Mouse (Mus musculus) stomach, embryonic 15.5 days (tissue): ENCODE measurements around the gene Ppp1r37. TPM values are rescaled to one million over a fixed set of nuclear protein-coding genes. Genes with fewer than 3 reads are reported as not detected.
"Not testable (repeated sequence)": the region's sequence is repeated elsewhere in the genome, so short reads cannot be mapped to it uniquely, and the experiment has no call there.

Experiments
- ATAC-seq: fragments of 200-750 bp; cut with Nextera tagmentation; 2 replicates; pipeline ENCODE4 v1.8.0; 2017; ENCODE audit warnings: low read depth, moderate number of reproducible peaks, moderate TSS enrichment; ENCODE audit not compliant: insufficient read depth, low FRiP score
- H3K27ac ChIP-seq: fragments of 300-500 bp; sonication (generic); 2 replicates; pipeline ENCODE4 v1.5.1; 2015; ENCODE audit warnings: mild to moderate bottlenecking, inconsistent platforms
- H3K27me3 ChIP-seq: fragments of 300-500 bp; sonication (generic); replicated peaks from 2 replicates; pipeline ENCODE4 v1.6.1; 2015; ENCODE audit warnings: inconsistent platforms
- H3K36me3 ChIP-seq: fragments of 300-500 bp; sonication (generic); 2 replicates; pipeline ENCODE4 v1.6.1; 2015; ENCODE audit warnings: inconsistent platforms
- H3K4me1 ChIP-seq: fragments of 300-500 bp; sonication (generic); 2 replicates; pipeline ENCODE4 v1.6.1; 2015; ENCODE audit warnings: inconsistent platforms
- H3K4me2 ChIP-seq: fragments of 300-500 bp; sonication (generic); 2 replicates; pipeline ENCODE4 v1.6.1; 2015; ENCODE audit warnings: mild to moderate bottlenecking, inconsistent platforms
- H3K4me3 ChIP-seq: fragments of 300-500 bp; sonication (generic); replicated peaks from 2 replicates; pipeline ENCODE4 v1.5.1; 2015; ENCODE audit warnings: inconsistent platforms
- H3K9ac ChIP-seq: fragments of 300-500 bp; sonication (generic); 2 replicates; pipeline ENCODE4 v1.6.1; 2015; ENCODE audit warnings: inconsistent platforms
- H3K9me3 ChIP-seq: fragments of 300-500 bp; sonication (generic); 2 replicates; pipeline ENCODE4 v1.6.1; 2016; ENCODE audit warnings: inconsistent platforms
- WGBS: fragments of 180-500 bp; shearing (Covaris S2); methylation state at CpG from one replicate; pipeline ENCODE4 v1.1.7; 2015; 5-methylcytosine and 5-hydroxymethylcytosine counted together
- polyA plus RNA-seq: library from polyadenylated mRNA; unstranded; fragments of >200 nt; fragmentation: Nextera tagmentation; extraction: Ambion mirVana; gene quantifications from 2 replicates; pipeline ENCODE4 v1.2.1, GENCODE M21; 2015

Gene Ppp1r37
- 25.3 and 28.2 TPM in 2 replicates for polyA plus RNA-seq

DNA sequence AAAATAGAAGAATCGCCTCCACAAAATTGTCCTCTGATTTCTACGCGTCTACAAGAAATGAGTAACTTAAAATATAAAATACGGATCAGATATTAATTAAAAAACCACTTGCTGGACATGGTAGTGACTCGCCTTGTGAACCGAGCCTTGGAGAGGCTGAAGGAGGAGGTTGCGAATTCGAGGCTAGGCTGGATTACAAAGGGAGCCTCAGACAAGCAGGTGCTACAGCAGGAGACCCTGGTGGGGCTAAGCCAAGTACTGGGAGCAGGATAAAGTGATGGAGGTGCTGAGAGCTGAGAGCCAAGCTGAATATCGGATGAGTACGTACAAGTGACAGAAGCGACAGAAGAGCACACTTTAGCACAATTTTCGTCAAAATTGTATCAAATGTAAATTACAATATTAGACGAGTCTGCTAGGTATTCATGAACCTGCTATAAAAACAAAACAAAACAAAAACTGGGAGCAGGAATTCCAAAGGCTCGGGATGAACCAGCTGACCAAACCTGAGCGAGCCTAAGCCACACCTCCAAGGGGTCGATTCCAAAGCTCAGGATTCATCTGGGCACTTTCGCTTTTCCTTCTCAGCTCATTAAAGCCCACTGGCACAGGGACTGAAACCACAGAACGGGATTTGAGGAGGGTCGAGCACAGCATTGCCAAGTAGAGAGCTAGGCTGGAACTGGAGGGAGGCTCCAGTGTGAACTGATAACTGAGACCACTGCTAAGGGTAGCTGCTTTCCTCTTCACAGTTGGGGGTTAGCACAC, at the start of gene Ppp1r37:
Gene Ppp1r37, minus strand, starts transcription at position 434 of the 768 bp plus-strand sequence.
- no peak for ATAC-seq
- Histone ChIP-seq H3K9me3 (no peaks in the 10 kb centered on the region), H3K4me3 (peak within 1 kb of the TSS; percentile 81), H3K27me3 (no peaks in the 10 kb centered on the region), H3K36me3 (peaks cover 19% of the 10 kb centered on the region), H3K4me1 (peaks cover 32% of the 10 kb centered on the region), H3K4me2 (peak within 1 kb of the TSS; percentile 82), H3K27ac (peak within 1 kb of the TSS; percentile 91), H3K9ac (peak within 1 kb of the TSS; percentile 89)
- WGBS, result 4% methylated on average over 19 of the region's 19 CpGs

DNA sequence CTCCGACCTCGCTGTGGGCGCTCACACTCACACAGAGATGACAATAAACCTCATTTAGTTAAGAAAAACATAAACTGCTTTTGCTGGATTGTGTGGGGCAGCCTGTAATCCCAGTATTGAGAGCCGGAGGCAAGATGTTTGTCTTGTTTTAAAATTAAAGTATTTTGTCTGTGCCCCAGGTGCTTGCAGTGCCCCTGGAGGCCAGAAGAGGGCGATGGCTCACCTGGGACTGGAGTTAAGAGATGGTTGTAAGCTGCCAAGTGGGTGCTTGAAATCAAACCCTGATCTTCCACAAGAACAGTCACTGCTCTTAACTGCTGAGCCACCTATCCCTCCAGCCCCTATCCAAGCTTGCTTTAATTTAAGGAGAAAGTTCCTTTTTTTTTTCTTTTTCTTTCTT, 48.1 kb upstream of the Ppp1r37 start:
- 81% methylated on average over 5 of the region's 5 CpGs for WGBS
- H3K27me3 ChIP-seq, result no peaks in the 10 kb centered on the region
- no peak overlapping the region for H3K27ac ChIP-seq
- ATAC-seq, result no peak
- no peaks in the 10 kb centered on the region for H3K9me3 ChIP-seq
- H3K4me3 ChIP-seq, result no peak overlapping the region
- no peak overlapping the region for H3K9ac ChIP-seq
- H3K4me1 ChIP-seq, result no peaks in the 10 kb centered on the region
- no peak overlapping the region for H3K4me2 ChIP-seq
- 0 out of 2 replicates have a peak, but pooled peaks cover 5% of the 10 kb centered on the region for H3K36me3 ChIP-seq

GRCm38 (mm10) chr7:19609641-19610332, 46.9 kb upstream of the Ppp1r37 start:
- Histone ChIP-seq H3K4me2 (no peak overlapping the region), H3K9ac (no peak overlapping the region), H3K4me3 (no peak overlapping the region), H3K4me1 (no peaks in the 10 kb centered on the region), H3K27me3 (no peaks in the 10 kb centered on the region), H3K27ac (no peak overlapping the region), H3K36me3 (0 out of 2 replicates have a peak, but pooled peaks cover 5% of the 10 kb centered on the region), H3K9me3 (no peaks in the 10 kb centered on the region)
- WGBS, result 86% methylated on average over 12 of the region's 12 CpGs
- no peak for ATAC-seq

DNA sequence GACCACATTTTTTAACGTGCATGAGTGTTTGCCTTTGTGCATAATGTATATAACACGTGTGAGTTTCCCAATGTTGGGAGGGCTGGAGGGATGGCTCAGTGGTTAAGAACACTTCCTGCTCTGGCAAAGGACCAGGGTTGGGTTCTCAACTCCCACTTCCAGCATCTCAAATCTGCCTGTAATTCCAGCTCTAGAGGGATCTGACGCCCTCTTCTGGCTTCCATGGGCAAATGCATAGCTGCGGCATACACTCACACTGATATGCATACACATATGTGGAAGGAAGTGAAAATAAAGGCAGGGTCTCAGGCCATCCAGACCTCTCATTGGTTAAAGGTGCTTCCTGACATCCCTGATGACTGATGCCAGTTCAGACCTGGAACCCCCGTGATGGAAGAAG, 44.4 kb upstream of the Ppp1r37 start:
- H3K9me3 ChIP-seq, result no peaks in the 10 kb centered on the region
- H3K27me3 ChIP-seq, result no peaks in the 10 kb centered on the region
- no peak overlapping the region for H3K9ac ChIP-seq
- H3K4me2 ChIP-seq, result no peak overlapping the region
- no peak overlapping the region for H3K4me3 ChIP-seq
- 77% methylated on average over 5 of the region's 5 CpGs for WGBS
- H3K36me3 ChIP-seq, result 0 out of 2 replicates have a peak, but pooled peaks cover 5% of the 10 kb centered on the region
- ATAC-seq, result no peak
- no peak overlapping the region for H3K27ac ChIP-seq
- H3K4me1 ChIP-seq, result peaks cover 15% of the 10 kb centered on the region

GRCm38 (mm10) chr7:19604606-19605214, 41.8 kb upstream of the Ppp1r37 start:
- not testable (repeated sequence) for H3K9me3 ChIP-seq, H3K9ac ChIP-seq, H3K36me3 ChIP-seq, H3K27me3 ChIP-seq, ATAC-seq
- Histone ChIP-seq H3K4me3 (peak overlapping the region; percentile 100), H3K4me2 (peak overlapping the region; percentile 72), H3K4me1 (peaks cover 21% of the 10 kb centered on the region), H3K27ac (peak overlapping the region; percentile 59; the same call in 1 of the 2 replicates)
- WGBS, result 57% methylated on average over 10 of the region's 10 CpGs

- peak; percentile 90 for ATAC-seq
- Histone ChIP-seq H3K27me3 (no peaks in the 10 kb centered on the region), H3K36me3 (peaks cover 5% of the 10 kb centered on the region; the same call in 1 of the 2 replicates), H3K27ac (peak within 1 kb of the TSS; percentile 80), H3K9me3 (no peaks in the 10 kb centered on the region), H3K4me3 (peak within 1 kb of the TSS; percentile 100), H3K9ac (peak within 1 kb of the TSS; percentile 100), H3K4me2 (peak within 1 kb of the TSS; percentile 72), H3K4me1 (peaks cover 21% of the 10 kb centered on the region)
- WGBS, result 1% methylated on average over 57 of the region's 57 CpGs
These were observed 41.2 kb upstream of the Ppp1r37 start, which contains the start of gene Clasrp for GRCm38 (mm10) chr7:19603849-19604605. TSS of gene Clasrp (minus strand) at chr7:19604486.

DNA sequence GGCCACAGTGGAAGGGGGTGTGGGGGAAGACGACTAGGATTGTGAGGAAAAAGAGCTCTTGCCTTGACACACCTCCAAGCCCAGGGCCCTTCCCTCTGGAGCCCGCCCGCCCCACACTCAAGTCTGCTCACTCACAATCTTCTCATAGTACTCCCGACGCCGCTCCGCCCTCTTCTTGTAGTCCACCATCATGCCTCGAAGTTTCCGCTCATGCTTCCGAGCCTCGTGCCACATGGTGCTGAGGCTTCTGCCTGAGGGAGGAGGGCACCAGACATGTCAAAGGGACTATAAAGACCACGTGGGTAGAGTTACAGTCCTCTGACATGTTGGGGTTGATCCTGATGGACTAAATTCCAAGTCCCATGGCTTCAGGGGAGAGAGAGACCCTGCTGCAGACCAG, 40.2 kb upstream of the Ppp1r37 start:
- no peak for ATAC-seq
- Histone ChIP-seq H3K36me3 (peaks cover 10% of the 10 kb centered on the region; the same call in 1 of the 2 replicates), H3K4me1 (peaks cover 21% of the 10 kb centered on the region), H3K9me3 (no peaks in the 10 kb centered on the region), H3K4me2 (peak overlapping the region; percentile 72), H3K27me3 (no peaks in the 10 kb centered on the region), H3K4me3 (peak overlapping the region; percentile 100), H3K9ac (peak overlapping the region; percentile 100; the same call in 1 of the 2 replicates), H3K27ac (no peak overlapping the region)
- WGBS, result 79% methylated on average over 12 of the region's 12 CpGs

DNA sequence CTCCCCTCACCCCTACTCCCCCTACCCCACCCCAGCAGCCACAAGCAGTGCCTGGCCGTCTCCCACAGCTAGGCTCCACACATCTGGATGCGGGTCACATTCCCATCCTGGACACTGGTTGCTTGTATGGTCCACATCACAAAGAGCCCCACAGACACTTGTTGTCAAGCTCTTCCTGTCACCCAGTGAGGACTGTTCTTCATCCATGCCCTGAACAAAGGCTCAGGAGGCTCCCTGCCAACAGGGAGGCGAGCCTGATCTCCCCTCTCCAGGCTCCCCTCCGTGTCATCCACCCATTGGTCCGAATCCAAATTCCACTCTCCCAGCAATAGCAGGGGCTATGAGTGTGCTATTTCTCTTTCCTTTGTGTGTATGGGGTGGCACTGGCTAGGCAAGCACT, 37.7 kb upstream of the Ppp1r37 start:
- peaks cover 21% of the 10 kb centered on the region for H3K4me1 ChIP-seq
- no peak for ATAC-seq
- WGBS, result 69% methylated on average over 5 of the region's 5 CpGs
- H3K9me3 ChIP-seq, result no peaks in the 10 kb centered on the region
- H3K9ac ChIP-seq, result no peak overlapping the region
- H3K27me3 ChIP-seq, result no peaks in the 10 kb centered on the region
- H3K36me3 ChIP-seq, result peaks cover 22% of the 10 kb centered on the region; the same call in 1 of the 2 replicates
- H3K4me2 ChIP-seq, result no peak overlapping the region
- H3K27ac ChIP-seq, result no peak overlapping the region
- no peak overlapping the region for H3K4me3 ChIP-seq

DNA sequence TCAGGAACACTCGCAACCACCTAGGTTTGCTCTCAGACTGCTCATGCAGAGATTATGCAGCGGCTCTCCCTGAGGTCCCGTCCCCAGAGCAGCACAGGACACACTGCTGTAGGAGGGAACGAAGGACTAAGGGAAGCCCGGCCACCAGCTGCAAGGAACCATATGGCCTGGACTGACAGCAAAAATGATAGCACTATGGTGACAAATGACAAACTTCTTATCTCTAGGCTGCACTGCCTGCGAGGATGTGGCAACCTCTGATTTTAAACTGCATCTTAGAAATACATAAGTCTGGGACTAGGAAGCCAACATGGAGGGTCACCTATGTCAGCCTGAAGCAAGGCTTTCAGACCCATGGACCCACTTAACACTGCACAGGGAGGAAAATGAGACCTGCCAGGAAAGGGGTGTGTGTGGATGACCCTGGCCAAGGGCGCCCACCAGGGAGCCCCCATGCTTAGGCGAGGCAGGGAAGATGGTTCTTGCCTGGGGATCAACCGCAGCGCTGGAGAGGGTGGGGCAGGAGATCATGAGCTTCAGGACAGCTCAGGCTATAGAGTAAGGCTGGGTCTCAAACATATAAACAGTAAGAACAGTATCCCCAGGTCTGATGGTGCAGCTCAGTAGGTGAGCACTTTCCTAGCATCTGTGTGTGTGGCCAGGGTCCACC, 30.3 kb upstream of the Ppp1r37 start:
- H3K36me3 ChIP-seq, result peaks cover 72% of the 10 kb centered on the region
- H3K27me3 ChIP-seq, result no peaks in the 10 kb centered on the region

DNA sequence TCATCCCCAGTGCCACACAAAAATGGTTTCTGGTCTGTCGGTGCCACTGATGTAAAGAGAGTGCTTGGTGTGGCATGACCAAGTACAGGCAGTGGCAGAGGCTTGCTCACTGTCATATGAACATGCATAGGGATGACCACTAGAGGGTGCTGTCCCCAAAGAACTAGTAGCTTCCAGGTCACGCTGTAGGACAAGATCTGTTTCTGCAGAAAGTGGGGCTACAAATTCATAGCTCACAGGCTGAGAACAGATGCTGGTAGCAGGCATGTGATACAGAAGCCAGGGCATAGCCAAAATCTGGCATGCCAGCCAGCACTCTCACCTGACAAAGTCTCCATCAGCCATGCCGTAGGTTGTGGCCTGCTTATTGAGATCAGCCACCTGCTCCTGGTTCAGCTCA, 27.0 kb upstream of the Ppp1r37 start:
- Histone ChIP-seq H3K27ac (no peak overlapping the region), H3K4me1 (no peaks in the 10 kb centered on the region), H3K36me3 (peaks cover 81% of the 10 kb centered on the region), H3K4me2 (no peak overlapping the region), H3K9ac (no peak overlapping the region), H3K27me3 (no peaks in the 10 kb centered on the region), H3K9me3 (no peaks in the 10 kb centered on the region), H3K4me3 (no peak overlapping the region)
- no peak for ATAC-seq
- 47% methylated on average over 3 of the region's 3 CpGs for WGBS

More for the DNA sequence above, 30.3 kb upstream of the Ppp1r37 start:
- 84% methylated on average over 10 of the region's 10 CpGs for WGBS
- ATAC-seq, result no peak
- Histone ChIP-seq H3K9me3 (no peaks in the 10 kb centered on the region), H3K4me2 (no peak overlapping the region), H3K9ac (no peak overlapping the region), H3K4me1 (no peaks in the 10 kb centered on the region), H3K27ac (no peak overlapping the region), H3K4me3 (no peak overlapping the region)

DNA sequence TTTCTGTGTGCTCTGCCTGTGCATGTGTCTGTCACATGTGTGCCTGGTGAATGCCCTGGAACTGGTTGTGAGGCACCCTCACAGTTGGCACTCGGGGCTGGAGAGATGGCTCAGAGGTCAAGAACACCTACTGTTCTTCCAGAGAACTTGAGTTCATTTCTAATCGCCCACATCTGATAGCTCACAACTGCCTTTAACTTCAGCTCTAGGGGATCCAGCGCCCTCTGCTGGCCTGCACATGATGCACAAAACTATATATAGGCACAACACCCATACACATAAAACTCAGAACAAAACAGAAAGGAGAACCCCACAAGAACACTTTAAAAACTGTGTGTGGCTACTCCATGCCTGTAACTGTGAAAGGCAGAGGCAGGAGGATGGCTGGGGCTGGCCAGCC, 26.3 kb upstream of the Ppp1r37 start:
- no peaks in the 10 kb centered on the region for H3K9me3 ChIP-seq
- no peaks in the 10 kb centered on the region for H3K27me3 ChIP-seq
- no peak overlapping the region for H3K4me3 ChIP-seq
- peaks cover 85% of the 10 kb centered on the region for H3K36me3 ChIP-seq
- ATAC-seq, result no peak
- H3K4me1 ChIP-seq, result no peaks in the 10 kb centered on the region
- H3K9ac ChIP-seq, result no peak overlapping the region
- 52% methylated on average over 3 of the region's 3 CpGs for WGBS
- no peak overlapping the region for H3K27ac ChIP-seq
- no peak overlapping the region for H3K4me2 ChIP-seq
